Mouse (Mus musculus) limb, embryonic 14.5 days (tissue): ENCODE measurements around the gene Prdm1. TPM values are rescaled to one million over a fixed set of nuclear protein-coding genes. Genes with fewer than 3 reads are reported as not detected.

Experiments used
- ATAC-seq: fragments of 200-750 bp; cut with Nextera tagmentation; 2 replicates; pipeline ENCODE4 v1.8.0; 2017; ENCODE audit warnings: low read depth, moderate number of reproducible peaks, moderate TSS enrichment; ENCODE audit not compliant: low FRiP score
- DNase-seq: peaks from one replicate; pipeline ENCODE4 v3.0.0-alpha.2; 2015; ENCODE audit warnings: low spot score
- H3K27ac ChIP-seq: fragments of 300-500 bp; sonication (generic); replicated peaks from 2 replicates; pipeline ENCODE4 v1.5.1; 2014; ENCODE audit warnings: low read depth, mild to moderate bottlenecking, low read length, moderate library complexity, mixed read lengths
- H3K27me3 ChIP-seq: fragments of 300-500 bp; sonication (generic); 2 replicates; pipeline ENCODE4 v1.6.1; 2014; ENCODE audit warnings: low read length, mixed read lengths; ENCODE audit not compliant: control insufficient read depth, insufficient read depth
- H3K36me3 ChIP-seq: fragments of 300-500 bp; sonication (generic); 2 replicates; pipeline ENCODE4 v1.6.1; 2014; ENCODE audit warnings: mild to moderate bottlenecking, low read length, moderate library complexity, mixed read lengths; ENCODE audit not compliant: control insufficient read depth, insufficient read depth
- H3K4me1 ChIP-seq: fragments of 300-500 bp; sonication (generic); 2 replicates; pipeline ENCODE4 v1.6.1; 2014; ENCODE audit warnings: antibody characterized with exemption, low read length, mixed read lengths; ENCODE audit not compliant: control insufficient read depth, insufficient read depth
- H3K4me2 ChIP-seq: fragments of 300-500 bp; sonication (generic); replicated peaks from 2 replicates; pipeline ENCODE4 v1.6.1; 2014; ENCODE audit warnings: low read depth, mild to moderate bottlenecking, low read length, moderate library complexity; ENCODE audit not compliant: severe bottlenecking
- H3K4me3 ChIP-seq: fragments of 300-500 bp; sonication (generic); replicated peaks from 2 replicates; pipeline ENCODE4 v1.5.1; 2014; ENCODE audit warnings: low read length
- H3K9ac ChIP-seq: fragments of 300-500 bp; sonication (generic); 2 replicates; pipeline ENCODE4 v1.6.1; 2014; ENCODE audit warnings: mild to moderate bottlenecking, low read depth, low read length, moderate library complexity; ENCODE audit not compliant: severe bottlenecking
- H3K9me3 ChIP-seq: fragments of 300-500 bp; sonication (generic); 2 replicates; pipeline ENCODE4 v1.6.1; 2016; ENCODE audit warnings: low read length; ENCODE audit not compliant: control insufficient read depth
- POLR2A ChIP-seq: fragments of 200-500 bp; IDR thresholded peaks from 2 replicates; pipeline ENCODE4 v1.8.0; 2012; ENCODE audit warnings: inconsistent platforms, mild to moderate bottlenecking, moderate library complexity, borderline replicate concordance; ENCODE audit not compliant: insufficient read depth, insufficient read length; ENCODE audit errors: extremely low read depth
- WGBS: fragments of 180-500 bp; shearing (Covaris S2); extraction: QIAGEN DNeasy Blood & Tissue Kit; methylation state at CpG from one replicate; pipeline ENCODE4 v1.1.7; 2014; 5-methylcytosine and 5-hydroxymethylcytosine counted together
- polyA plus RNA-seq, 2 experiments: library from polyadenylated mRNA; depleted of rRNA in 1 of 2; stranded (reverse) in 1 of 2; unstranded in 1 of 2; fragments of >200 nt; fragmentation: Nextera tagmentation in 1 of 2; extraction: Ambion mirVana in 1 of 2; gene quantifications; 2 replicates each; pipeline versions ENCODE4 v1.2.1 to v1.2.3; 2012 to 2014

The Prdm1 gene
- polyA plus RNA-seq, 2 experiments, result 4.8 to 5.7 TPM

DNA sequence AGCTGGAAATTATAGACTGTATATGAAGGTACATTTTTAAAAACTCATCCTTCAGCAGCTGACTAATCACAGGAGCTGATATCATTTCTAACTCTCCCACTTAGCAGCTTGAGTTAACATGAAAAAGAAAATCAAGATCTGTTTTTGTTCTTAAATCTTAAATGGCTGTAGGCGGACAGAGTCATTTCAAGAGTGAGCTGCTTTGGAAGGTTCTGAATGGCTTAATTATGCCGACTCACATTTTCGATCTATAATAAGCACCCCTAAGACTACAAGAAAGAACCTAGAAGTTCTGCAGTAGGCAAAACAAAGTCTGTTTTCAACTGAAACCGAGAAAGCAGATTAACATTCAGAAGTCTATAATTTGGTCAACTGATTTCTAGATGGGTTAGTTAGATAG lies 83.9 kb downstream of the Prdm1 start:
- Histone ChIP-seq H3K4me3 (no peak overlapping the region), H3K36me3 (no peaks in the 10 kb centered on the region), H3K9ac (no peak overlapping the region), H3K4me2 (no peak overlapping the region), H3K9me3 (no peaks in the 10 kb centered on the region), H3K27ac (no peak overlapping the region), H3K4me1 (no peaks in the 10 kb centered on the region), H3K27me3 (no peaks in the 10 kb centered on the region)
- 75% methylated on average over 4 of the region's 4 CpGs for WGBS
- ATAC-seq (no peak), DNase-seq (no peak)
- no peak for TF ChIP-seq POLR2A

DNA sequence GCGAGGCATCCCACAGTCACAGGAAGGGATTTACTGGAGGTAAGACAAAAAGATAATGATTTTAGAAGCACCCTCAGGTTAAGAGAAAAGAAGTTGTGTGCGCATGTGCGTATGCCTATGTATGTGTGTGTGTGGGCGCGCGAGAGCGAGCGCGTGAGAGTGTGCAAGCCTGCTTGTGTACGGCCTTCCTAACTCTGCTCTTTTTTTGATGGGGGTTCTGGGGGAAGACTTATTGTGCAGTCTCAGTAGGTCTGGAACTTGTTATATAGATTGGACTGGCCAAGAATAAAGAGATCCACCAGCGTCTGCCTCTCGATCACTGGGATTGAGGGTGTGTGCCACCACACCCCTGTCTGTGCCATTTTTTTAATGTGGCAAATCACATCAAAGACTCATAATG lies 84.6 kb downstream of the Prdm1 start:
- H3K4me2 ChIP-seq, result no peak overlapping the region
- H3K4me3 ChIP-seq, result no peak overlapping the region
- H3K36me3 ChIP-seq, result no peaks in the 10 kb centered on the region
- H3K27ac ChIP-seq, result no peak overlapping the region
- H3K4me1 ChIP-seq, result no peaks in the 10 kb centered on the region
- ATAC-seq (no peak), DNase-seq (no peak)
- no peak overlapping the region for H3K9ac ChIP-seq
- H3K27me3 ChIP-seq, result no peaks in the 10 kb centered on the region
- no peak for TF ChIP-seq POLR2A
- H3K9me3 ChIP-seq, result no peaks in the 10 kb centered on the region
- WGBS, result 72% methylated on average over 12 of the region's 12 CpGs

DNA sequence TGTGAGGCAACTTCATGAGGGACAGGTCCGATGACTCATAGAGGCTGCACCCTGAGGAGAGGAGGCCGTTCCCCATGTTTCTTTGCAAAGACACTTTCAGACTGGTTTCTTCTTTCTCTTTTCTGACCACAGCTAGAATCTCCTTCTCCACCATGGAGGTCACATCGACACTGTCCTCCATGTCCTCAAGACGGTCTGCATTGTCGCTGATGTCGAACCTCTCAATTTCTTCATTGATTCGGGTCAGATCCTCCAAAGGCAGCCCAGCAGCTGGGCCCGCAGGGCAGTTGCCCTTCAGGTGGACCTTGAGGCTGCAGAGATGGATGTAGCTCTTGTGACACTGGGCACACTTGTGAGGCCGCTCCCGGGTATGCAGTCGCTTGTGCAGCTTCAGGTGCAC lies 88.6 kb downstream of the Prdm1 start:
- Histone ChIP-seq H3K4me1 (no peaks in the 10 kb centered on the region), H3K9me3 (no peaks in the 10 kb centered on the region), H3K4me2 (no peak overlapping the region), H3K9ac (no peak overlapping the region), H3K27ac (no peak overlapping the region), H3K27me3 (no peaks in the 10 kb centered on the region), H3K36me3 (no peaks in the 10 kb centered on the region), H3K4me3 (no peak overlapping the region)
- TF ChIP-seq POLR2A, result no peak
- no peak for ATAC-seq
- WGBS, result 88% methylated on average over 11 of the region's 11 CpGs
- DNase-seq, result no peak

DNA sequence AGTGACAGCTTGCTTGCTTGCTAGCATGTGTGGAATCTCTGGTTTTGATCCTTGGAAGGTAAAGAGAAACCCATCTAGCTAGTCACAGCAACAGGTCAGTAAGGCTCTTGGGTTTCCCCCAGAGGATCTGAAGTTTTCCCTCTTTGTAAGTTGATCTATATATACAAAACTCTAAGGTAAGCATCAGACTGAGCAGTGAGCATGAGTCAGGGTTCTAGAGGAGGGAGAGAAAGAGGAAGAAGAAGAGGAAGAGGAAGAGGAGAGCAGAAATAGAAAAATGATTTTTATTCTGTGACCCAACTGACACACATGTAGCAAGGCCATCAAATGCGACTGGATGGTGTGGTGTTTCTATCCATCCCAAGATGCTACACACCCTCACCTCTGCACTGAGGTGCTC lies 90.7 kb downstream of the Prdm1 start:
- Histone ChIP-seq H3K36me3 (no peaks in the 10 kb centered on the region), H3K9ac (no peak overlapping the region), H3K9me3 (no peaks in the 10 kb centered on the region), H3K27ac (no peak overlapping the region), H3K4me3 (no peak overlapping the region), H3K4me1 (no peaks in the 10 kb centered on the region), H3K27me3 (no peaks in the 10 kb centered on the region), H3K4me2 (no peak overlapping the region)
- DNase-seq (no peak), ATAC-seq (no peak)
- TF ChIP-seq POLR2A, result no peak
- 88% methylated on average over 1 of the region's 1 CpGs for WGBS

DNA sequence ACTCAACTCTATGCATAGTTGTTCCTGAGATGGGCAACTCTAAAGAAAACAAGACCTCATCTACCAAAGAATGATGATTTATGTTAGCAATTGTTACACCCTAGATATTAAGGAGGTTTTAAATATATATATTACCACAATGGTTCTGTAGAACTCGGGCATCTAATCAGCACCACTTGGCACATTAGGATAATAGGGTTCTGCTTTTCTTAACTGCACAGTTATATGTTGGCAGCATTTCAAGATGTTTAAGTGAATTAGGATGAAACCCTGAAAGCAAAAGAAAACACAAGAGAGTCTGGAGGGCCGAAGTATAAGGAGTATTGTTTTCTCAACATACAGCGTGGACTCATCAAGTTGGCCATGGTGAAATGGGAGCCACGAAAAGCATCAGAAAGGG lies 92.3 kb downstream of the Prdm1 start:
- no peaks in the 10 kb centered on the region for H3K9me3 ChIP-seq
- H3K36me3 ChIP-seq, result no peaks in the 10 kb centered on the region
- DNase-seq (no peak), ATAC-seq (no peak)
- H3K27me3 ChIP-seq, result no peaks in the 10 kb centered on the region
- H3K4me2 ChIP-seq, result no peak overlapping the region
- TF ChIP-seq POLR2A, result no peak
- H3K9ac ChIP-seq, result no peak overlapping the region
- WGBS, result 88% methylated on average over 4 of the region's 4 CpGs
- H3K4me1 ChIP-seq, result no peaks in the 10 kb centered on the region
- no peak overlapping the region for H3K27ac ChIP-seq
- no peak overlapping the region for H3K4me3 ChIP-seq

DNA sequence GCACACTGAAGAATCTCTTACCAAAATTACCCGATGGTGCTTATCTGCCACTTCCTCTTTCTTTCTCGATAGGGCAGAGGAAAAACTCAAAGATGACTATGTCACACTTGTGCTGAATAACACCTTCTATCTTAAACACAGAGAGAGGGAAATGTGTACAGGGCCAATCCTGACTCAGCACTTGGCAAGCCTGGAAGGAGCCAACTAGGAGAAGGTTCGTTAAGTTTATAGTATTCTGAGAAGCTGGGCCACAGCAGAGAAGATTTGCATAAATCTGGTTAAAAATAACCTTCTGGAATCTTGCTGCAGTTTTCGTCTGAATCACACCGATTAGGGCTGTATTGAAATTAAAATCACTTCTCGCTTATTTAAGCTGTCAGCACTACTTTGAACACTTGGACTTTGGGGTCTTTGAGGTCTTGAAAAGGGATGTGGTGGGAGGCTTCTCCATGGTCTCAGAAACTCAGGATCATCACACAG lies 93.6 kb downstream of the Prdm1 start:
- H3K27me3 ChIP-seq, result no peaks in the 10 kb centered on the region
- ATAC-seq (no peak), DNase-seq (no peak)
- no peak overlapping the region for H3K27ac ChIP-seq
- no peak overlapping the region for H3K4me3 ChIP-seq
- H3K4me1 ChIP-seq, result no peaks in the 10 kb centered on the region
- no peaks in the 10 kb centered on the region for H3K36me3 ChIP-seq
- WGBS, result 66% methylated on average over 6 of the region's 6 CpGs
- H3K4me2 ChIP-seq, result no peak overlapping the region
- no peak overlapping the region for H3K9ac ChIP-seq
- H3K9me3 ChIP-seq, result no peaks in the 10 kb centered on the region
- no peak for TF ChIP-seq POLR2A
